Mouse (Mus musculus) embryo, embryonic 9.5 days (tissue): ENCODE results near the gene Fam19a5.

Source experiments
- DNase-seq: peaks from one replicate; pipeline ENCODE4 v3.0.0-alpha.2; 2017; ENCODE audit errors: extremely low spot score

The Fam19a5 gene

GRCm38 (mm10) chr15:87736345-87736744 is 192.2 kb downstream of the Fam19a5 start:
- DNase-seq, result no peak

- DNase-seq, result no peak
Observed at GRCm38 (mm10) chr15:87755482-87755881, 211.4 kb downstream of the Fam19a5 start.

- no peak for DNase-seq
Observed at GRCm38 (mm10) chr15:87765876-87766275, 221.8 kb downstream of the Fam19a5 start.

- no peak for DNase-seq
Observed at GRCm38 (mm10) chr15:87773955-87774354, 229.9 kb downstream of the Fam19a5 start.

DNA sequence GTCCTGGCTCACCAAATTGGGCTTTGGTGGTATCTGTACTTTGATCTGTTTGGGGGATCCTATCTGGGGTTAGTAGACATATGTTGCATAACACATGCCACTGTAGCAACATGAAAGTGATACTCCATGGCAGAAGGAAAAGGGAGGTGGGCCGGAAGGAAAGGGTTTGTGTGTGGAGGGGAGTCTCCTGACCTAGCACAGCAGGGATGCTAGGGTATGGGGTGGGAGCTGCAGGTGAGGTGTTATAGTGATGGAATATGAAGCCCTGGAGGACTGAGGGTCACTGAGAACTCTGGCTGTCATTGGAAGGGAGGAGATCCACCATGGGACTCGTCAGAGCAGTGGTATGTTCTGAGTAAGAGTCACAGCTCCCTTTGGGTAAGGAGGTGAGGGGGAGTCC is 239.2 kb downstream of the Fam19a5 start:
- no peak for DNase-seq

DNA sequence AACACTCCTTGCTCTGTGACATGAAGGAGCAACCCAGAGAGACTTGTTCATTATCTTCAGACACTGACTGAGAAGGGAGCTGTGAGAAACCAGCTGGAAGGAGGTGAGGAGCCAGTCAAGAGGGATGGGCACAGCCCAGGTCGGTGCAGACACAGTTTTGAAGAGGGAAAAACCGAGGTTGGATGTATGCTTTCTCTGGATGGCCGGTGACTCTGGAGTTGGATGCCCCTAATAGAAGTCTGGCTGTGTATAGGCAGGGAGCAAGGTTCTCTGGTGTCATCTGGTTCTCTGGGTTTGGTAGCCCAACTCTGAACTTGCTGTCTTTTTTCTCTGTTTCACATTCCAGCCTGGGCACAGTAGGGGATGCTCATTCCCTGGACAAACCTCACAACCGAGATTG is 245.6 kb downstream of the Fam19a5 start:
- DNase-seq, result no peak

- no peak for DNase-seq
Observed at GRCm38 (mm10) chr15:87793661-87794060, 249.6 kb downstream of the Fam19a5 start.

DNA sequence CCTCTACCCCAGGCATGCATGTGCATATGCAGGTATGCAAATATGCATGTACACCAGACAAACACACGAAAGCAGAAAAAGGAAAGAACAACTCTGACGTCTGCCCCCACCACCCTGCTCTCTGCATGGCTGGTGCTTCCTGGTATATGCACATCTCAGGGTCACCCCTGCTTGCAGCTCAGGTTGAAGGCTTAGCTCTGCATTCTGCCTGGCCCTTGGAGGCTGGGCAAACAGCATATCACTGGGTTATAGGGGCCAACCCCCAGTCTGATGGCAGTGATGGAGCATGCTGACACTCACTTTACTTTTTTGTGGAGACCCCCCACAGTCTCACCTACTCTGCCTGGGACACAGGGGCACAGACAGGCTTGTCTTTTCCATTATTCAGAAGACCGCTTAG is 252.5 kb downstream of the Fam19a5 start:
- DNase-seq, result no peak
